Mouse (Mus musculus) heart, postnatal 0 days (tissue): ENCODE measurements around the gene C2cd2.

Experiments used
- CTCF ChIP-seq: IDR thresholded peaks from 2 replicates; pipeline ENCODE4 v1.5.1; 2016; ENCODE audit warnings: antibody characterized with exemption, control low read depth, low read depth
- EP300 ChIP-seq: IDR thresholded peaks from 2 replicates; pipeline ENCODE4 v1.6.1; 2016; ENCODE audit warnings: antibody characterized with exemption, low read depth

- TF ChIP-seq CTCF (no peak), EP300 (no peak)
These were observed 14.9 kb upstream of the C2cd2 start for GRCm38 (mm10) chr16:97977277-97977676.
